Mouse (Mus musculus): ENCODE data around the gene Drc1.

DNA sequence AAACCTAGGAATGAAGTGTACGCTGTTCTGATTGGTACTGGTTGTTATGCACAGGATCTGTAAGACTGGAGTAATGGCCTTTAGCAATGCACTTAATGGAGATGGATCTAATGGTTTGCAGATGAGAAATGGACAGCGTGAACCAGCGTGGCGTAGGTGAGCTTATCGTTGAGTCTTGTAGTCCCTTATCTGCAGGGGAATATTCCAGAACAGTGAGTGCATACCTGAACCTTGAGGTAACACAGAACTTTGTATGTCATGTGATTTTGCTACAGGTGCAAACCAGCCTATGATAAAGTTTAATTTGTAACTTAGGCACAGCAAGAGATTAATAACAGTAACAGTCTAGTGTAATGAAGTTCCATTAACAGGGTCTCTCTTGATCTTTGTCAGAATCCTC is 42.7 kb upstream of the Drc1 start:
- no peak for TF ChIP-seq CTCF (IDR thresholded peaks at IDR 0.05; ENCODE audit: control insufficient read depth, insufficient read depth, insufficient read length)
- no peak for TF ChIP-seq USF1 (IDR thresholded peaks at IDR 0.05; ENCODE audit: low read depth)
- TF ChIP-seq MAX (IDR thresholded peaks at IDR 0.05) = no peak
